ENCODE assay signal across 8 mouse cellular contexts in the genomic region with DNA sequence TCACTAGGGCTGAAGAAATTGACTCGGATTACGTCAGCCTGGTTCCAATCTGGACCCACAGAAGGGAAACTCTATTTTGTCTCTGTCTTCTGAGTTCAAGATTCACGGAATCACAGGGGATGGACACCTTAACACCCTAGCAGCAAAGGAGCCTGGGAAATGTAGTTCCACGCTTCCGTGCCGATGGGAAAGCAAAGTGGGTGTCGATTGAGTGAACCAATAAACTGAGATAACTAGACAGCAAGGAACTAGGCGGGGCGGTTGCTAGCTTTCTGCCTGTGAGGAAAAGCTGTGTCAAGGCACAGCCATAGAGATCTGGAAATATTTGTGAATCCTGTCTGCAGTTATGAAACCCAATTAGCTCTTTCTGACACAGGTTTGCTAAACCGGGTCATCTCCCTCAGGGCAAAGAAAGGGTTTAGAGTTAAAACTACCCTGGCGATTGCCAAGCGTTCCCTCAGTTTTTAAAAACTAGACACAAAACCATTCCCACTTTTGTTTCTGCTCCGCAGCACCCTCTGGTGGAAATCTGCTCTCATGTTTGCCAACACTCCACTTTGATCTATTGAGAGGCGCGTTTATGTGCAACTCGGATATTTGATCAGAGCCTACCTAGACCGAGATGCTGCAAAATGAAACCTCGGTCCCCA. TPM values are rescaled to one million over a fixed set of nuclear protein-coding genes. Genes with fewer than 3 reads are reported as not detected.
DNase-seq lines count a peak whose midpoint lies in the region; ATAC-seq lines count a peak whose summit lies in the region.

No protein-coding gene starts in this region.

- H3K36me3 ChIP-seq in hindbrain, embryonic 14.5 days (replicated peaks; ENCODE audit: control insufficient read depth, insufficient read depth), result no peaks in the 10 kb centered on the region

- H3K4me1 ChIP-seq in hindbrain, embryonic 14.5 days (replicated peaks; ENCODE audit: control insufficient read depth, insufficient read depth, low read length), result no peaks in the 10 kb centered on the region

- peak; percentile 97 for DNase-seq in R1 (ENCODE audit: low read depth, low spot score)
- DNase-seq in cerebellum, postnatal 25 days, result peak; percentile 79 to 84
- DNase-seq in frontal cortex, postnatal 25 days (ENCODE audit: low spot score in 2 of 2), result peak; percentile 72 to 73
- DNase-seq in hindbrain, embryonic 14.5 days (ENCODE audit: low spot score), result peak; percentile 82
- DNase-seq in layer of hippocampus, postnatal 36 days, result peak; percentile 81 to 88
- DNase-seq in lung, postnatal 36 days, result peak; percentile 95
- DNase-seq in retina, postnatal 1 day, result peak; percentile 79
- peak; percentile 76 to 84 for DNase-seq in urinary bladder, adult 18-20 months (ENCODE audit: low spot score in 2 of 2)

- H3K4me2 ChIP-seq in hindbrain, embryonic 14.5 days (replicated peaks), result peak overlapping the region; percentile 67

- no peaks in the 10 kb centered on the region for H3K27me3 ChIP-seq in hindbrain, embryonic 14.5 days (ENCODE audit: control insufficient read depth, insufficient read depth, low read length)

- H3K27ac ChIP-seq in hindbrain, embryonic 14.5 days, result 0 out of 2 replicates have a peak overlapping the region, but pooled peaks have one; percentile 35

- peak overlapping the region; percentile 24; the same call in 1 of the 2 replicates for H3K9ac ChIP-seq in hindbrain, embryonic 14.5 days

- no peaks in the 10 kb centered on the region for H3K9me3 ChIP-seq in hindbrain, embryonic 14.5 days (ENCODE audit: control insufficient read depth, low read length)

- WGBS in hindbrain, embryonic 14.5 days, result 16% methylated on average over 18 of the region's 18 CpGs

- peak overlapping the region; percentile 28 for H3K4me3 ChIP-seq in hindbrain, embryonic 14.5 days (replicated peaks; ENCODE audit: low read length)

- peak; percentile 78 for ATAC-seq in hindbrain, embryonic 14.5 days (ENCODE audit: low FRiP score)

RNA-seq across cellular contexts. Expression of gene Hexb, which starts 7.0 kb away (rescaled TPM):
- polyA plus RNA-seq in hindbrain, embryonic 14.5 days (2014; fragmentation: Nextera tagmentation; extraction: Ambion mirVana), result 45.3 and 50.7 TPM in 2 replicates
- 100 to 1,000 TPM; 117 to 122 TPM for total RNA-seq in layer of hippocampus, postnatal 36 days (2021)

RNA-seq across cellular contexts. Expression of gene Enc1, which starts 35.7 kb away (rescaled TPM):
- polyA plus RNA-seq in hindbrain, embryonic 14.5 days (2014; fragmentation: Nextera tagmentation; extraction: Ambion mirVana), result 80.5 and 82.4 TPM in 2 replicates
- total RNA-seq in layer of hippocampus, postnatal 36 days (2021), result 100 to 1,000 TPM; 689 to 742 TPM

Comparison
In these comparisons a context has a peak if more than half of its experiments do, and no peak if none do; other contexts are left out.
1. Peak in every context shown above with its lines: DNase-seq, ATAC-seq, H3K4me3 ChIP-seq and H3K27ac ChIP-seq.